Mouse (Mus musculus): ENCODE data around the gene Ick. TPM values are rescaled to one million over a fixed set of nuclear protein-coding genes. Genes with fewer than 3 reads are reported as not detected.
A peak's percentile ranks its signal among the peaks of the same experiment; 100 is the strongest.
"Not testable (repeated sequence)": the region's sequence is repeated elsewhere in the genome, so short reads cannot be mapped to it uniquely, and the experiment has no call there.

Gene Ick
- polyA plus RNA-seq, 1 experiment from 2014 or later: 25.3 TPM

- Histone ChIP-seq H3K27ac (ENCODE audit: low read length) (no peak overlapping the region), H3K9me3 (replicated peaks; ENCODE audit: control insufficient read depth, low read length) (no peaks in the 10 kb centered on the region), H3K36me3 (ENCODE audit: control insufficient read depth, insufficient read depth, low read length) (no peaks in the 10 kb centered on the region), H3K4me3 (replicated peaks; ENCODE audit: low read length) (no peak overlapping the region), H3K4me1 (ENCODE audit: control insufficient read depth, insufficient read depth, low read length) (peaks cover 11% of the 10 kb centered on the region), H3K27me3 (ENCODE audit: control insufficient read depth, insufficient read depth, low read length) (no peaks in the 10 kb centered on the region), H3K9ac (ENCODE audit: low read length) (no peak overlapping the region), H3K4me2 (ENCODE audit: low read depth, low read length) (no peak overlapping the region)
- ATAC-seq (ENCODE audit: insufficient read depth, low FRiP score): no peak
- WGBS: 65% methylated on average over 1 of the region's 1 CpGs
These were observed 65.0 kb downstream of the Ick start for GRCm38 (mm10) chr9:78174016-78174415.

GRCm38 (mm10) chr9:78174925-78175276 lies 65.9 kb downstream of the Ick start:
- not testable (repeated sequence) for H3K36me3 ChIP-seq (ENCODE audit: control insufficient read depth, insufficient read depth, low read length); H3K4me3 ChIP-seq (replicated peaks; ENCODE audit: low read length); H3K9ac ChIP-seq (ENCODE audit: low read length); ATAC-seq (ENCODE audit: insufficient read depth, low FRiP score); H3K9me3 ChIP-seq (replicated peaks; ENCODE audit: control insufficient read depth, low read length); H3K4me2 ChIP-seq (ENCODE audit: low read depth, low read length); H3K27me3 ChIP-seq (ENCODE audit: control insufficient read depth, insufficient read depth, low read length)
- 33% methylated on average over 3 of the region's 3 CpGs for WGBS
- H3K27ac ChIP-seq (ENCODE audit: low read length): peak overlapping the region; percentile 38; the same call in 1 of the 2 replicates
- H3K4me1 ChIP-seq (ENCODE audit: control insufficient read depth, insufficient read depth, low read length): peaks cover 11% of the 10 kb centered on the region

GRCm38 (mm10) chr9:78175277-78176200 lies 66.5 kb downstream of the Ick start:
- no peaks in the 10 kb centered on the region for H3K36me3 ChIP-seq (ENCODE audit: control insufficient read depth, insufficient read depth, low read length)
- H3K27ac ChIP-seq (ENCODE audit: low read length): peak overlapping the region; percentile 98
- under 1% methylated on average over 48 of the region's 58 CpGs for WGBS
- peak; percentile 98 for ATAC-seq (ENCODE audit: insufficient read depth, low FRiP score)
- no peaks in the 10 kb centered on the region for H3K9me3 ChIP-seq (replicated peaks; ENCODE audit: control insufficient read depth, low read length)
- H3K4me2 ChIP-seq (ENCODE audit: low read depth, low read length): peak overlapping the region; percentile 53
- peak overlapping the region; percentile 65 for H3K4me3 ChIP-seq (replicated peaks; ENCODE audit: low read length)
- H3K27me3 ChIP-seq (ENCODE audit: control insufficient read depth, insufficient read depth, low read length): no peaks in the 10 kb centered on the region
- H3K9ac ChIP-seq (ENCODE audit: low read length): peak overlapping the region; percentile 84
- H3K4me1 ChIP-seq (ENCODE audit: control insufficient read depth, insufficient read depth, low read length): peaks cover 11% of the 10 kb centered on the region

- no peaks in the 10 kb centered on the region for H3K27me3 ChIP-seq (ENCODE audit: control insufficient read depth, insufficient read depth, low read length)
- WGBS: 2% methylated on average over 22 of the region's 22 CpGs
- H3K36me3 ChIP-seq (ENCODE audit: control insufficient read depth, insufficient read depth, low read length): no peaks in the 10 kb centered on the region
- ATAC-seq (ENCODE audit: insufficient read depth, low FRiP score): peak; percentile 72
- H3K9me3 ChIP-seq (replicated peaks; ENCODE audit: control insufficient read depth, low read length): no peaks in the 10 kb centered on the region
- peak overlapping the region; percentile 98 for H3K27ac ChIP-seq (ENCODE audit: low read length)
- peak overlapping the region; percentile 65 for H3K4me3 ChIP-seq (replicated peaks; ENCODE audit: low read length)
- peak overlapping the region; percentile 53 for H3K4me2 ChIP-seq (ENCODE audit: low read depth, low read length)
- H3K9ac ChIP-seq (ENCODE audit: low read length): peak overlapping the region; percentile 84
- peaks cover 11% of the 10 kb centered on the region for H3K4me1 ChIP-seq (ENCODE audit: control insufficient read depth, insufficient read depth, low read length)
These were observed 67.3 kb downstream of the Ick start for GRCm38 (mm10) chr9:78176201-78176727.

GRCm38 (mm10) chr9:78176831-78177230 lies 67.8 kb downstream of the Ick start:
- Histone ChIP-seq H3K27me3 (ENCODE audit: control insufficient read depth, insufficient read depth, low read length) (no peaks in the 10 kb centered on the region), H3K4me1 (ENCODE audit: control insufficient read depth, insufficient read depth, low read length) (peaks cover 11% of the 10 kb centered on the region), H3K4me3 (replicated peaks; ENCODE audit: low read length) (peak overlapping the region; percentile 65), H3K36me3 (ENCODE audit: control insufficient read depth, insufficient read depth, low read length) (no peaks in the 10 kb centered on the region), H3K9ac (ENCODE audit: low read length) (peak overlapping the region; percentile 84), H3K27ac (ENCODE audit: low read length) (peak overlapping the region; percentile 98), H3K9me3 (replicated peaks; ENCODE audit: control insufficient read depth, low read length) (no peaks in the 10 kb centered on the region), H3K4me2 (ENCODE audit: low read depth, low read length) (peak overlapping the region; percentile 53)
- ATAC-seq (ENCODE audit: insufficient read depth, low FRiP score): peak; percentile 26; the same call in 1 of the 2 replicates
- WGBS: 12% methylated on average over 7 of the region's 7 CpGs

GRCm38 (mm10) chr9:78178197-78178596 lies 69.2 kb downstream of the Ick start:
- 83% methylated on average over 5 of the region's 5 CpGs for WGBS
- no peaks in the 10 kb centered on the region for H3K9me3 ChIP-seq (replicated peaks; ENCODE audit: control insufficient read depth, low read length)
- no peak for ATAC-seq (ENCODE audit: insufficient read depth, low FRiP score)
- peak overlapping the region; percentile 48 for H3K27ac ChIP-seq (ENCODE audit: low read length)
- H3K27me3 ChIP-seq (ENCODE audit: control insufficient read depth, insufficient read depth, low read length): no peaks in the 10 kb centered on the region
- H3K4me1 ChIP-seq (ENCODE audit: control insufficient read depth, insufficient read depth, low read length): peaks cover 11% of the 10 kb centered on the region
- no peak overlapping the region for H3K4me2 ChIP-seq (ENCODE audit: low read depth, low read length)
- H3K4me3 ChIP-seq (replicated peaks; ENCODE audit: low read length): no peak overlapping the region
- H3K9ac ChIP-seq (ENCODE audit: low read length): no peak overlapping the region
- no peaks in the 10 kb centered on the region for H3K36me3 ChIP-seq (ENCODE audit: control insufficient read depth, insufficient read depth, low read length)

- H3K36me3 ChIP-seq (ENCODE audit: control insufficient read depth, insufficient read depth, low read length): no peaks in the 10 kb centered on the region
- H3K9ac ChIP-seq (ENCODE audit: low read length): no peak overlapping the region
- H3K4me1 ChIP-seq (ENCODE audit: control insufficient read depth, insufficient read depth, low read length): peaks cover 11% of the 10 kb centered on the region
- 69% methylated on average over 2 of the region's 2 CpGs for WGBS
- no peak overlapping the region for H3K4me3 ChIP-seq (replicated peaks; ENCODE audit: low read length)
- no peak for ATAC-seq (ENCODE audit: insufficient read depth, low FRiP score)
- H3K9me3 ChIP-seq (replicated peaks; ENCODE audit: control insufficient read depth, low read length): no peaks in the 10 kb centered on the region
- H3K27me3 ChIP-seq (ENCODE audit: control insufficient read depth, insufficient read depth, low read length): no peaks in the 10 kb centered on the region
- no peak overlapping the region for H3K27ac ChIP-seq (ENCODE audit: low read length)
- H3K4me2 ChIP-seq (ENCODE audit: low read depth, low read length): no peak overlapping the region
These were observed 70.1 kb downstream of the Ick start for GRCm38 (mm10) chr9:78179071-78179470.

GRCm38 (mm10) chr9:78182474-78182873 lies 73.5 kb downstream of the Ick start, which contains the start of gene Gsta4:
Gene Gsta4, plus strand, starts transcription at chr9:78182774.
- H3K9ac ChIP-seq (ENCODE audit: low read length); H3K4me3 ChIP-seq (replicated peaks; ENCODE audit: low read length); H3K4me2 ChIP-seq (ENCODE audit: low read depth, low read length); ATAC-seq (ENCODE audit: insufficient read depth, low FRiP score); H3K4me1 ChIP-seq (ENCODE audit: control insufficient read depth, insufficient read depth, low read length); H3K27ac ChIP-seq (ENCODE audit: low read length); H3K27me3 ChIP-seq (ENCODE audit: control insufficient read depth, insufficient read depth, low read length); H3K9me3 ChIP-seq (replicated peaks; ENCODE audit: control insufficient read depth, low read length); H3K36me3 ChIP-seq (ENCODE audit: control insufficient read depth, insufficient read depth, low read length): not testable (repeated sequence)
- WGBS: over 99% methylated on average over 4 of the region's 7 CpGs

GRCm38 (mm10) chr9:78185686-78186085 lies 76.7 kb downstream of the Ick start:
- Histone ChIP-seq H3K27ac (ENCODE audit: low read length) (no peak overlapping the region), H3K4me1 (ENCODE audit: control insufficient read depth, insufficient read depth, low read length) (peaks cover 2% of the 10 kb centered on the region; the same call in 1 of the 2 replicates), H3K9me3 (replicated peaks; ENCODE audit: control insufficient read depth, low read length) (no peaks in the 10 kb centered on the region), H3K4me3 (replicated peaks; ENCODE audit: low read length) (no peak overlapping the region), H3K4me2 (ENCODE audit: low read depth, low read length) (no peak overlapping the region), H3K9ac (ENCODE audit: low read length) (no peak overlapping the region), H3K36me3 (ENCODE audit: control insufficient read depth, insufficient read depth, low read length) (no peaks in the 10 kb centered on the region), H3K27me3 (ENCODE audit: control insufficient read depth, insufficient read depth, low read length) (no peaks in the 10 kb centered on the region)
- no peak for ATAC-seq (ENCODE audit: insufficient read depth, low FRiP score)
- 79% methylated on average over 9 of the region's 9 CpGs for WGBS
